Mouse (Mus musculus) hindbrain, embryonic 11.5 days (tissue): Measurements from ENCODE around the gene Msantd1. TPM values are rescaled to one million over a fixed set of nuclear protein-coding genes. Genes with fewer than 3 reads are reported as not detected.

Experiments
- ATAC-seq: fragments of 200-750 bp; cut with Nextera tagmentation; 2 replicates; pipeline ENCODE4 v1.8.0; 2017; ENCODE audit warnings: mild to moderate bottlenecking, moderate TSS enrichment, moderate library complexity; ENCODE audit not compliant: low FRiP score
- DNase-seq: peaks from one replicate; pipeline ENCODE4 v3.0.0-alpha.2; 2015; ENCODE audit warnings: low spot score
- H3K27ac ChIP-seq: fragments of 300-500 bp; sonication (generic); 2 replicates; pipeline ENCODE4 v1.5.1; 2014; ENCODE audit warnings: mild to moderate bottlenecking, low read depth, low read length
- H3K27me3 ChIP-seq: fragments of 300-500 bp; sonication (generic); 2 replicates; pipeline ENCODE4 v1.6.1; 2014; ENCODE audit warnings: mild to moderate bottlenecking, low read length, moderate library complexity, mixed read lengths; ENCODE audit not compliant: control insufficient read depth, insufficient read depth
- H3K36me3 ChIP-seq: fragments of 300-500 bp; sonication (generic); 2 replicates; pipeline ENCODE4 v1.6.1; 2014; ENCODE audit warnings: mild to moderate bottlenecking, low read length, moderate library complexity, mixed read lengths; ENCODE audit not compliant: control insufficient read depth, insufficient read depth
- H3K4me1 ChIP-seq: fragments of 300-500 bp; sonication (generic); replicated peaks from 2 replicates; pipeline ENCODE4 v1.6.1; 2014; ENCODE audit warnings: low read length, mixed read lengths; ENCODE audit not compliant: control insufficient read depth, insufficient read depth
- H3K4me2 ChIP-seq: fragments of 300-500 bp; sonication (generic); replicated peaks from 2 replicates; pipeline ENCODE4 v1.6.1; 2014; ENCODE audit warnings: mild to moderate bottlenecking, low read depth, low read length
- H3K4me3 ChIP-seq: fragments of 300-500 bp; sonication (generic); 2 replicates; pipeline ENCODE4 v1.5.1; 2014; ENCODE audit warnings: low read depth, low read length
- H3K9ac ChIP-seq: fragments of 300-500 bp; sonication (generic); 2 replicates; pipeline ENCODE4 v1.6.1; 2014; ENCODE audit warnings: low read depth, low read length
- H3K9me3 ChIP-seq: fragments of 300-500 bp; sonication (generic); 2 replicates; pipeline ENCODE4 v1.6.1; 2016; ENCODE audit warnings: low read length; ENCODE audit not compliant: control insufficient read depth
- WGBS: fragments of 180-500 bp; shearing (Covaris S2); extraction: QIAGEN DNeasy Blood & Tissue Kit; methylation state at CpG from one replicate; pipeline ENCODE4 v1.1.7; 2014; 5-methylcytosine and 5-hydroxymethylcytosine counted together
- polyA plus RNA-seq: library from polyadenylated mRNA; unstranded; fragments of >200 nt; fragmentation: Nextera tagmentation; extraction: Ambion mirVana; gene quantifications from 2 replicates; pipeline ENCODE4 v1.2.1, GENCODE M21; 2014

Msantd1 gene
- polyA plus RNA-seq, 1 experiment from 2014 or later, result 1.7 TPM

DNA sequence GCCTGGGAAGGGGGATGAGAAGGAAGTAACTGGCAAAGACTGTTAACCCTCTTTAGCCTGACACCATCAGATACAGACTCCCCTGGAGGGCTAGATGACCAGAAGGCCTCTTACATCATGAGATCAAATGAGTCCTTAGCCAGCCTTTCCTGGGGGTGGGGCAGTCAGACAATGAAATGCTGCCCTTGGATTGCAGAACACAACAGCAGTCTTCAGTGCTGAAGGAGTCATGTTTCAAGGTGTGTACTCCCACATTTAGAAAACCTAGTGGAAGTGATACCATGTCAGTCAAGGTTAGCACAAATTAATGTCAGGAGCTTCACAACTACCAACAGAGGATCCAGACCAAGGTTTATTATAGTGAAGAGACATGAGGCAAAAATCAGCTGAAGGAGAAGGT is 5.4 kb upstream of the Msantd1 start:
- Histone ChIP-seq H3K4me1 (no peaks in the 10 kb centered on the region), H3K4me3 (no peak overlapping the region), H3K36me3 (peaks cover 12% of the 10 kb centered on the region; the same call in 1 of the 2 replicates), H3K9me3 (no peaks in the 10 kb centered on the region), H3K4me2 (no peak overlapping the region), H3K27ac (no peak overlapping the region), H3K9ac (no peak overlapping the region), H3K27me3 (no peaks in the 10 kb centered on the region)
- DNase-seq (no peak), ATAC-seq (no peak)

DNA sequence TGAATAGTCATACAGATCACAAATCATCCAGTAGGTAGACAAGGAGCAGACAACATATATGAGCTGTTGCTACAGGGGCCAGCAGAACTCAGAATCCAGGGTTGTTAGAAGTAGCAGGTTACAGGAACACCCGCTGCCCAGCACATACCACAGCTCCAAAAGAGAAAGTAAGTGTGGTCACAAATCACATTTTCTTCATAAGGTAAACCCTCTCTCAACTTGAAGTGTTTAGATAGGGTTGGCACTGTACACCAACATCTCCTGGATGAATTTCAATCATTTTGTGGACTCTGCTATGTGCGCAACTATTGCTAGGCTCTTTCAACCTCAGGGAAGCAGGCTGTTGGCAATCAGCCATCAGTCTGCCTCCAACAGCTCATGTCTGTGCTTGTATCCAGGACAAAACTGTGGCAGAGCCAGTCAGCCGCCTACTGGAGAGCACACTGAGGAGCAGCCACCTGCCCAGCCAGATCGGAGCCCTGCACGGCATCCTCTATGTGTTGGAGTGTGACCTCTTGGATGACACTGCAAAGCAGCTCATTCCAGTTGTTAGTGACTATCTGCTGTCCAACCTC is 4.9 kb upstream of the Msantd1 start:
- 96% methylated on average over 5 of the region's 5 CpGs for whole genome bisulfite sequencing
- no peak for ATAC-seq
- H3K9ac ChIP-seq, result no peak overlapping the region
- H3K4me1 ChIP-seq, result no peaks in the 10 kb centered on the region
- no peaks in the 10 kb centered on the region for H3K9me3 ChIP-seq
- DNase-seq, result no peak
- H3K27ac ChIP-seq, result no peak overlapping the region
- no peak overlapping the region for H3K4me3 ChIP-seq
- H3K36me3 ChIP-seq, result peaks cover 12% of the 10 kb centered on the region; the same call in 1 of the 2 replicates
- no peaks in the 10 kb centered on the region for H3K27me3 ChIP-seq
- H3K4me2 ChIP-seq, result no peak overlapping the region

DNA sequence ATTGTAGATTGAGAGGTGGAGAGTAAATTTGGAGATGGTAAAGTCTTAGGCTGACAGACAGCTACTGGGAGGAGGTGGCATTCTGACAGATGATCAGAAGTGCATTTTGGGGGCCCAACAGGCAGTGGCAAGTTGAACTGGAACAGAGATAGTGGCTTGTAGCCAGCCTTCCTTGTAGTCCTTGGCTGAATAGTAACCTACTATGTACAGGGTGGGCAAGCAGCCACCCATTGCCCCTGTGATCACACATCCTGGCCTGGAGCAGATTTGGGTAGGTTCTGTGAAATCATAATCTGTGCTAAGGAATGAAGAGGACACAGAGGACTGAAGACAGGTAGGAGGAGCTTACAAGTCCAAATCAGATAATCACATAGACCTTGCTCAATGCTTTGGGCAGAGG is 3.4 kb upstream of the Msantd1 start:
- Histone ChIP-seq H3K27me3 (no peaks in the 10 kb centered on the region), H3K4me2 (no peak overlapping the region), H3K9ac (no peak overlapping the region), H3K4me3 (no peak overlapping the region), H3K4me1 (no peaks in the 10 kb centered on the region), H3K9me3 (no peaks in the 10 kb centered on the region), H3K27ac (no peak overlapping the region), H3K36me3 (peaks cover 10% of the 10 kb centered on the region; the same call in 1 of the 2 replicates)
- ATAC-seq (no peak), DNase-seq (no peak)

DNA sequence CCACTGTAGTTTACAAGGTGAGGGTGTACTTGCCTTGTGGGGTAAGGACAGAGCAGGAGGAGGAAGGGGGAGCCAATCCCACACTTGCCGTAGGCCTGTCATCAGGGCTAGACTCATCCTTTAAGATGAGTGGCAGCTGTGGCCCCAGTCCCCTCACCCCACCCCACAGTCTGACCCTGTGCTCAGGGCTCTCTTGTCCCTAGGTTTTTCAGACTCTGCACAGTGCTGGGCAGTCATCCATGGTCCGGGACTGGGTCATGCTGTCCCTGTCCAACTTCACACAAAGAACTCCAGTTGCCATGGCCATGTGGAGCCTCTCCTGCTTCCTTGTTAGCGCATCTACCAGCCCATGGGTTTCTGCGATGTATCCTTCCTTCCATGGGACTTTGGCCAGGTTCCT is 582 bp upstream of the Msantd1 start:
- Histone ChIP-seq H3K27me3 (no peaks in the 10 kb centered on the region), H3K4me2 (no peak overlapping the region), H3K9ac (no peak overlapping the region), H3K36me3 (peaks cover 10% of the 10 kb centered on the region; the same call in 1 of the 2 replicates), H3K9me3 (no peaks in the 10 kb centered on the region), H3K4me3 (no peak overlapping the region), H3K4me1 (no peaks in the 10 kb centered on the region), H3K27ac (no peak overlapping the region)
- WGBS, result 88% methylated on average over 4 of the region's 4 CpGs
- ATAC-seq (no peak), DNase-seq (no peak)

DNA sequence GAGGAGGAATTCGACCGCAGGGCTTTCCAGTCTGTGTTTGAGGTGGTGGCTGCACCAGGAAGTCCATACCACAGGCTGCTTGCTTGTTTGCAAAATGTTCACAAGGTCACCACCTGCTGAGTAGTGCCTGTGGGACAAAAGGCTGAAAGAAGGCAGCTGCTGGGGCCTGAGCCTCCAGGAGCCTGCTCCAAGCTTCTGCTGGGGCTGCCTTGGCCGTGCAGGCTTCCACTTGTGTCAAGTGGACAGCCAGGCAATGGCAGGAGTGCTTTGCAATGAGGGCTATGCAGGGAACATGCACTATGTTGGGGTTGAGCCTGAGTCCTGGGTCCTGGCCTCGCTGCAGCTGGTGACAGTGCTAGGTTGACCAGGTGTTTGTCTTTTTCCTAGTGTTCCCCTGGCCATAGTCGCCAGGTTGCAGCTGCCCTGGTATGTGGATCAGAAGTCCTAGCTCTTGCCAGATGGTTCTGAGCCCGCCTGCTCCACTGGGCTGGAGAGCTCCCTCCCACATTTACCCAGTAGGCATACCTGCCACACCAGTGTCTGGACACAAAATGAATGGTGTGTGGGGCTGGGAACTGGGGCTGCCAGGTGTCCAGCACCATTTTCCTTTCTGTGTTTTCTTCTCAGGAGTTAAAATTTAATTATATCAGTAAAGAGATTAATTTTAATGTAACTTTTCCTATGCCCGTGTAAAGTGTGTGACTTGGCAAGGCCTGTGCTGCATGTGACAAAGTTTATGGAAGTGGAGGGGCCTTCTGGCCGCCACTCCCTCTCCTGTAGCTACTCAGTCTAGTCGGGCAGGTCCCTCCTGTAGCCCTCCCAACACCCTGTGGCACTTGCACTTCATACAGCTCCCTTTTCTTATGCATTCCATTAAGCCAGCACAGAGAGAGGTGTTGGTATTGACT is 1.2 kb downstream of the Msantd1 start:
- Histone ChIP-seq H3K4me2 (no peak overlapping the region), H3K4me3 (no peak overlapping the region), H3K9me3 (no peaks in the 10 kb centered on the region), H3K4me1 (no peaks in the 10 kb centered on the region), H3K27ac (no peak overlapping the region), H3K27me3 (no peaks in the 10 kb centered on the region), H3K9ac (no peak overlapping the region), H3K36me3 (peaks cover 10% of the 10 kb centered on the region; the same call in 1 of the 2 replicates)
- ATAC-seq, result no peak
- DNase-seq, result no peak
- WGBS, result 82% methylated on average over 9 of the region's 9 CpGs

DNA sequence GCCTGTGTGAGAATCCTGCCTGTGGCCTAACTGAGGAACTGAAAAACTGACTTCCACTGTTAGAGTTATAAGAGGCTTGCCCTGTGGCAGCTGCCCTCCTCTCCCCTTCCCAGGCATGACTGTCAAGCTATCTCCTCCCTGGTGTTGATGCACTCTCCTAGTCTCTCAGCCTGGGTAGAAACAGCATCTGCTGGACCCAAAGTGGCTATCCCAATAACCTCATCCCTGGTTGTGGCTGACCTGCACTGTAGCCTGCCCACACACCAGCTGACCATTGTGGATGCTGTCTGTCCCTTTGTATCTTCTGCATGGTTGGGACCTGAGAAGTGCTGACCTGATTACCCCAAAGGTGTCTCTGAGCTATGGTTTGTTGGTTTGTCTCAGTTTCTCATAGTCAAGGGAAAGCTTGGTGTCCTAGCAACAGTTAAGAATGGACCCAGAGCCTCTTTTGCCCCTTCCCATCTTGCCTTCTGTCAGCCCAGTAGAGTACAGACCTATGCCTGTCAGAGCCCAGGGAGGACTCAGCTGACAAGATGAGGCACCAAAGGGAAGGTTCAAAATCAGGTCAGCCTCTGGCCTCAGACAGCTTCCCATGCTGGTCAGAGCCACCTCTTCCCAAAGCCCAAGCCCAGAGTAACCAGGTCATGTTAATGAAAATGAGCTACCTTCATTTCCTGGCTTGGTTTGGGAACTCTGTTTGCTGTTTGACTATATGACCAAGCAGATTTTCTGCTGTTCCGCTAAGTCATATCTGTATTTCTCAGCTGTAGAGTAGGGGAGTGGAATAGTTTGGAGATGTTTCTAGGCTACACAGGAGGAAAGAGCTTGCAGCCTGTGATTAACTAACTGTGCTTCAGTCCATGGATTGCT is 2.1 kb downstream of the Msantd1 start:
- DNase-seq, result no peak
- H3K9ac ChIP-seq, result no peak overlapping the region
- H3K4me3 ChIP-seq, result no peak overlapping the region
- no peak overlapping the region for H3K27ac ChIP-seq
- H3K36me3 ChIP-seq, result peaks cover 7% of the 10 kb centered on the region; the same call in 1 of the 2 replicates
- ATAC-seq, result no peak
- H3K4me2 ChIP-seq, result no peak overlapping the region
- no peaks in the 10 kb centered on the region for H3K4me1 ChIP-seq
- H3K27me3 ChIP-seq, result no peaks in the 10 kb centered on the region
- no peaks in the 10 kb centered on the region for H3K9me3 ChIP-seq
- WGBS, result 100% methylated on average over 1 of the region's 1 CpGs

DNA sequence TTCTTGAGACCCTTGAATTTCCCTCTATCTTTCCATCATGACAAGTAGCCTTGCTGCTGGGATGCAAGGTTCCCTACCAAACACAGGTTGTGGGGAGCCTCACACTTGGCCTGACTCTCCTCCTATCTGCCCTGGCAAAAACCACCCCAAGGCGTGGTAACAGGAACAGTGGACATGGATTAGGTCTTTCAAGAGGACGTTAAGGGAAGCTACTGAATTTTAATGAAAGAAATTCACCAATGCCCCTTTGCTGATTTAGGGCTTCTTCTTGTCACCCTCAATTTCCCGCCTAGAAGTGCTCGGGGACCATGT is 2.6 kb downstream of the Msantd1 start:
- Histone ChIP-seq H3K9ac (no peak overlapping the region), H3K4me3 (no peak overlapping the region), H3K4me1 (no peaks in the 10 kb centered on the region), H3K36me3 (0 out of 2 replicates have a peak, but pooled peaks cover 3% of the 10 kb centered on the region), H3K27ac (no peak overlapping the region), H3K27me3 (no peaks in the 10 kb centered on the region), H3K9me3 (no peaks in the 10 kb centered on the region), H3K4me2 (no peak overlapping the region)
- DNase-seq (no peak), ATAC-seq (no peak)
- WGBS, result 84% methylated on average over 4 of the region's 4 CpGs

DNA sequence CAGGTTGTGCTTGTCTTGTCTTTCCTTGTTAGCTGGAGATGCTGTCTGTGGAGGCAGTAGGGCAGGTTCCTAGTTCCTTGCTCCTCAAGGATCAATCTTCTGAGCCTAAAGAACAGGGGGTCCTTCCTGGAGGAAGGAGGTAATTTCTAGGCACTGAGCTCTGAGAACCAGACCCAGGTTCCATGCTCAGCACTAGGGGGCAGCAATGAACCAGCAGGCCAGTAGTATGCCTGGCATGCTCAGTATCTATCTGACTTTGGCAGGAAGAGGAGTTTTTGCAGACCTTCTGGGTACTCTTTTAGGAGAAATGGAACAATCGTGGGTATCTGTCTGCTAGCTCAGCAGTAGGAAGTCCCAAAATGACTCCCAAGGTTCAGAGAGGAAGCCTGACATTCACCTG is 8.0 kb downstream of the Msantd1 start:
- WGBS, result 32% methylated on average over 1 of the region's 1 CpGs
- Histone ChIP-seq H3K4me3 (no peak overlapping the region), H3K27me3 (no peaks in the 10 kb centered on the region), H3K4me2 (no peak overlapping the region), H3K4me1 (no peaks in the 10 kb centered on the region), H3K27ac (no peak overlapping the region), H3K9me3 (no peaks in the 10 kb centered on the region), H3K9ac (no peak overlapping the region), H3K36me3 (no peaks in the 10 kb centered on the region)
- ATAC-seq (peak; percentile 43; the same call in 1 of the 2 replicates), DNase-seq (peak; percentile 80)
